Mouse (Mus musculus): ENCODE data around the gene Map10. TPM values are rescaled to one million over a fixed set of nuclear protein-coding genes. Genes with fewer than 3 reads are reported as not detected.

Map10 gene
- polyA plus RNA-seq, 1 experiment from 2014 or later = 11.6 TPM

- H3K4me1 ChIP-seq (ENCODE audit: control insufficient read depth, insufficient read depth, low read length) = peaks cover 6% of the 10 kb centered on the region
- H3K9ac ChIP-seq (ENCODE audit: low read length) = no peak overlapping the region
- DNase-seq (ENCODE audit: low spot score) = peak; percentile 39
- no peak overlapping the region for H3K4me2 ChIP-seq (ENCODE audit: low read length)
- H3K36me3 ChIP-seq (ENCODE audit: control insufficient read depth, insufficient read depth, low read length) = no peaks in the 10 kb centered on the region
- H3K27ac ChIP-seq (ENCODE audit: low read depth, low read length) = no peak overlapping the region
- no peaks in the 10 kb centered on the region for H3K9me3 ChIP-seq (replicated peaks; ENCODE audit: control insufficient read depth, low read length)
- H3K4me3 ChIP-seq (ENCODE audit: low read depth, low read length) = no peak overlapping the region
- H3K27me3 ChIP-seq (replicated peaks; ENCODE audit: control insufficient read depth, insufficient read depth, low read length) = no peaks in the 10 kb centered on the region
- ATAC-seq = no peak
- 59% methylated on average over 10 of the region's 10 CpGs for WGBS
Observed at GRCm38 (mm10) chr8:125645757-125646478, 23.7 kb upstream of the Map10 start.

GRCm38 (mm10) chr8:125649447-125649846, 20.2 kb upstream of the Map10 start:
- WGBS = 77% methylated on average over 4 of the region's 4 CpGs
- no peak for DNase-seq (ENCODE audit: low spot score)
- ATAC-seq = no peak

GRCm38 (mm10) chr8:125654821-125655220, 14.8 kb upstream of the Map10 start:
- Histone ChIP-seq H3K27me3 (replicated peaks; ENCODE audit: control insufficient read depth, insufficient read depth, low read length) (no peaks in the 10 kb centered on the region), H3K27ac (ENCODE audit: low read depth, low read length) (no peak overlapping the region), H3K4me2 (ENCODE audit: low read length) (no peak overlapping the region), H3K4me1 (ENCODE audit: control insufficient read depth, insufficient read depth, low read length) (0 out of 2 replicates have a peak, but pooled peaks cover 2% of the 10 kb centered on the region), H3K9ac (ENCODE audit: low read length) (no peak overlapping the region), H3K9me3 (replicated peaks; ENCODE audit: control insufficient read depth, low read length) (no peaks in the 10 kb centered on the region), H3K4me3 (ENCODE audit: low read depth, low read length) (no peak overlapping the region), H3K36me3 (ENCODE audit: control insufficient read depth, insufficient read depth, low read length) (no peaks in the 10 kb centered on the region)
- 94% methylated on average over 2 of the region's 2 CpGs for WGBS
- ATAC-seq = no peak
- no peak for DNase-seq (ENCODE audit: low spot score)

More at GRCm38 (mm10) chr8:125649447-125649846, 20.2 kb upstream of the Map10 start:
- Histone ChIP-seq H3K4me3 (ENCODE audit: low read depth, low read length) (no peak overlapping the region), H3K27ac (ENCODE audit: low read depth, low read length) (no peak overlapping the region), H3K4me1 (ENCODE audit: control insufficient read depth, insufficient read depth, low read length) (no peaks in the 10 kb centered on the region), H3K9me3 (replicated peaks; ENCODE audit: control insufficient read depth, low read length) (no peaks in the 10 kb centered on the region), H3K9ac (ENCODE audit: low read length) (no peak overlapping the region), H3K36me3 (ENCODE audit: control insufficient read depth, insufficient read depth, low read length) (no peaks in the 10 kb centered on the region), H3K27me3 (replicated peaks; ENCODE audit: control insufficient read depth, insufficient read depth, low read length) (no peaks in the 10 kb centered on the region), H3K4me2 (ENCODE audit: low read length) (no peak overlapping the region)

GRCm38 (mm10) chr8:125658508-125658907, 11.1 kb upstream of the Map10 start:
- no peaks in the 10 kb centered on the region for H3K27me3 ChIP-seq (replicated peaks; ENCODE audit: control insufficient read depth, insufficient read depth, low read length)
- H3K36me3 ChIP-seq (ENCODE audit: control insufficient read depth, insufficient read depth, low read length) = no peaks in the 10 kb centered on the region
- no peaks in the 10 kb centered on the region for H3K9me3 ChIP-seq (replicated peaks; ENCODE audit: control insufficient read depth, low read length)
- H3K4me3 ChIP-seq (ENCODE audit: low read depth, low read length) = no peak overlapping the region
- H3K27ac ChIP-seq (ENCODE audit: low read depth, low read length) = no peak overlapping the region
- ATAC-seq = peak; percentile 88
- H3K9ac ChIP-seq (ENCODE audit: low read length) = no peak overlapping the region
- 0 out of 2 replicates have a peak, but pooled peaks cover 2% of the 10 kb centered on the region for H3K4me1 ChIP-seq (ENCODE audit: control insufficient read depth, insufficient read depth, low read length)
- no peak overlapping the region for H3K4me2 ChIP-seq (ENCODE audit: low read length)
- peak; percentile 87 for DNase-seq (ENCODE audit: low spot score)
- WGBS = 18% methylated on average over 5 of the region's 5 CpGs

GRCm38 (mm10) chr8:125658926-125659325, 10.7 kb upstream of the Map10 start:
- Histone ChIP-seq H3K9ac (ENCODE audit: low read length) (no peak overlapping the region), H3K27me3 (replicated peaks; ENCODE audit: control insufficient read depth, insufficient read depth, low read length) (no peaks in the 10 kb centered on the region), H3K4me2 (ENCODE audit: low read length) (no peak overlapping the region), H3K9me3 (replicated peaks; ENCODE audit: control insufficient read depth, low read length) (no peaks in the 10 kb centered on the region), H3K27ac (ENCODE audit: low read depth, low read length) (no peak overlapping the region), H3K4me1 (ENCODE audit: control insufficient read depth, insufficient read depth, low read length) (0 out of 2 replicates have a peak, but pooled peaks cover 2% of the 10 kb centered on the region), H3K36me3 (ENCODE audit: control insufficient read depth, insufficient read depth, low read length) (no peaks in the 10 kb centered on the region), H3K4me3 (ENCODE audit: low read depth, low read length) (no peak overlapping the region)
- peak; percentile 83 for ATAC-seq
- DNase-seq (ENCODE audit: low spot score) = peak; percentile 55
- 57% methylated on average over 4 of the region's 4 CpGs for WGBS

GRCm38 (mm10) chr8:125660397-125660796, 9.2 kb upstream of the Map10 start:
- Histone ChIP-seq H3K27me3 (replicated peaks; ENCODE audit: control insufficient read depth, insufficient read depth, low read length) (no peaks in the 10 kb centered on the region), H3K9ac (ENCODE audit: low read length) (no peak overlapping the region), H3K27ac (ENCODE audit: low read depth, low read length) (no peak overlapping the region), H3K4me3 (ENCODE audit: low read depth, low read length) (no peak overlapping the region), H3K4me1 (ENCODE audit: control insufficient read depth, insufficient read depth, low read length) (0 out of 2 replicates have a peak, but pooled peaks cover 2% of the 10 kb centered on the region), H3K4me2 (ENCODE audit: low read length) (no peak overlapping the region), H3K9me3 (replicated peaks; ENCODE audit: control insufficient read depth, low read length) (no peaks in the 10 kb centered on the region), H3K36me3 (ENCODE audit: control insufficient read depth, insufficient read depth, low read length) (no peaks in the 10 kb centered on the region)
- no peak for DNase-seq (ENCODE audit: low spot score)
- no peak for ATAC-seq
- WGBS = 87% methylated on average over 6 of the region's 6 CpGs

GRCm38 (mm10) chr8:125661958-125662668, 7.5 kb upstream of the Map10 start:
- 92% methylated on average over 12 of the region's 13 CpGs for WGBS

GRCm38 (mm10) chr8:125662669-125663048, 7.0 kb upstream of the Map10 start:
- H3K9me3 ChIP-seq (replicated peaks; ENCODE audit: control insufficient read depth, low read length) = no peaks in the 10 kb centered on the region
- DNase-seq (ENCODE audit: low spot score) = no peak
- 0 out of 2 replicates have a peak, but pooled peaks cover 2% of the 10 kb centered on the region for H3K4me1 ChIP-seq (ENCODE audit: control insufficient read depth, insufficient read depth, low read length)
- no peak overlapping the region for H3K4me3 ChIP-seq (ENCODE audit: low read depth, low read length)
- no peaks in the 10 kb centered on the region for H3K36me3 ChIP-seq (ENCODE audit: control insufficient read depth, insufficient read depth, low read length)
- ATAC-seq = no peak
- no peaks in the 10 kb centered on the region for H3K27me3 ChIP-seq (replicated peaks; ENCODE audit: control insufficient read depth, insufficient read depth, low read length)
- WGBS = 77% methylated on average over 6 of the region's 6 CpGs
- H3K4me2 ChIP-seq (ENCODE audit: low read length) = no peak overlapping the region
- no peak overlapping the region for H3K9ac ChIP-seq (ENCODE audit: low read length)
- H3K27ac ChIP-seq (ENCODE audit: low read depth, low read length) = no peak overlapping the region

More at GRCm38 (mm10) chr8:125661958-125662668, 7.5 kb upstream of the Map10 start:
- DNase-seq (ENCODE audit: low spot score) (no peak), ATAC-seq (no peak)
- H3K4me1 ChIP-seq (ENCODE audit: control insufficient read depth, insufficient read depth, low read length) = 0 out of 2 replicates have a peak, but pooled peaks cover 2% of the 10 kb centered on the region
- no peak overlapping the region for H3K9ac ChIP-seq (ENCODE audit: low read length)
- H3K27me3 ChIP-seq (replicated peaks; ENCODE audit: control insufficient read depth, insufficient read depth, low read length) = no peaks in the 10 kb centered on the region
- H3K36me3 ChIP-seq (ENCODE audit: control insufficient read depth, insufficient read depth, low read length) = no peaks in the 10 kb centered on the region
- no peaks in the 10 kb centered on the region for H3K9me3 ChIP-seq (replicated peaks; ENCODE audit: control insufficient read depth, low read length)
- no peak overlapping the region for H3K27ac ChIP-seq (ENCODE audit: low read depth, low read length)
- no peak overlapping the region for H3K4me3 ChIP-seq (ENCODE audit: low read depth, low read length)
- no peak overlapping the region for H3K4me2 ChIP-seq (ENCODE audit: low read length)

All from forebrain, embryonic 14.5 days (tissue).